Mouse (Mus musculus): ENCODE results near the gene Gm9821.

DNA sequence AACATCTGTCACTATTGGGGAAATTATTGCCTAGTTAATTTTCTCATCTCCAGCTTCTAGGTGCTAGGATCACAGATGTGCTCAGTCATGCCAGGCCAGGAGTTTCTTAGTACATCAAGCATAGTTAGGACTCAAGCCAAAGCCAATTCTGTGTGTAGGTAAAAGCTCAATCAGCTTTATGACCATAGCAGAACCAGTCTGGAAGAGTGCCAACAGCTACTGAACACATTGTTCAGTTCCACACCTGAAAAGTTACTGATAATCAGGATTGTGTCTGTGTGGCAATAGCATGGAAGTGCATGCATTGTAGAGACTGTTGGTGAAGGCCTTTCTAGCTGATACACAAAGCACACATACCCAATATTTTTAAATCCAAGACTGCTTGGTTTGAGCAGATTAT is 47.5 kb upstream of the Gm9821 start:
- TF ChIP-seq CTCF (IDR thresholded peaks at IDR 0.05; ENCODE audit: low read depth, low read length) (no peak), POLR2A (IDR thresholded peaks at IDR 0.05; ENCODE audit: extremely low read depth, insufficient read depth, low read length) (no peak)

All from liver, adult 2 months (tissue).